Mouse (Mus musculus) forebrain, embryonic 14.5 days (tissue): Measurements from ENCODE around the gene Gm20388. TPM values are rescaled to one million over a fixed set of nuclear protein-coding genes. Genes with fewer than 3 reads are reported as not detected.
"Not testable (repeated sequence)": the region's sequence is repeated elsewhere in the genome, so short reads cannot be mapped to it uniquely, and the experiment has no call there.

Experiments used
- ATAC-seq: fragments of 200-750 bp; cut with Nextera tagmentation; 2 replicates; pipeline ENCODE4 v1.8.0; 2017; ENCODE audit warnings: mild to moderate bottlenecking, moderate library complexity
- DNase-seq: peaks from one replicate; pipeline ENCODE4 v3.0.0-alpha.2; 2015; ENCODE audit warnings: low spot score
- H3K27ac ChIP-seq: fragments of 300-500 bp; sonication (generic); 2 replicates; pipeline ENCODE4 v1.5.1; 2014; ENCODE audit warnings: low read depth, mild to moderate bottlenecking, control low read depth, low read length, moderate library complexity
- H3K27me3 ChIP-seq: fragments of 300-500 bp; sonication (generic); replicated peaks from 2 replicates; pipeline ENCODE4 v1.6.1; 2014; ENCODE audit warnings: low read length, control low read depth, mixed read lengths; ENCODE audit not compliant: control insufficient read depth, insufficient read depth
- H3K36me3 ChIP-seq: fragments of 300-500 bp; sonication (generic); 2 replicates; pipeline ENCODE4 v1.6.1; 2014; ENCODE audit warnings: low read length, control low read depth; ENCODE audit not compliant: control insufficient read depth, insufficient read depth
- H3K4me1 ChIP-seq: fragments of 300-500 bp; sonication (generic); 2 replicates; pipeline ENCODE4 v1.6.1; 2014; ENCODE audit warnings: antibody characterized with exemption, low read length, control low read depth; ENCODE audit not compliant: control insufficient read depth, insufficient read depth
- H3K4me2 ChIP-seq: fragments of 300-500 bp; sonication (generic); 2 replicates; pipeline ENCODE4 v1.6.1; 2014; ENCODE audit warnings: mild to moderate bottlenecking, control low read depth, low read length
- H3K4me3 ChIP-seq: fragments of 300-500 bp; sonication (generic); 2 replicates; pipeline ENCODE4 v1.5.1; 2014; ENCODE audit warnings: low read depth, low read length, control low read depth
- H3K9ac ChIP-seq: fragments of 300-500 bp; sonication (generic); 2 replicates; pipeline ENCODE4 v1.6.1; 2014; ENCODE audit warnings: mild to moderate bottlenecking, low read length, control low read depth, moderate library complexity
- H3K9me3 ChIP-seq: fragments of 300-500 bp; sonication (generic); replicated peaks from 2 replicates; pipeline ENCODE4 v1.6.1; 2016; ENCODE audit warnings: low read length, control low read depth, mixed read lengths; ENCODE audit not compliant: control insufficient read depth
- WGBS: fragments of 180-500 bp; shearing (Covaris S2); extraction: QIAGEN DNeasy Blood & Tissue Kit; methylation state at CpG from one replicate; pipeline ENCODE4 v1.1.7; 2014; 5-methylcytosine and 5-hydroxymethylcytosine counted together
- polyA plus RNA-seq: library from polyadenylated mRNA; unstranded; fragments of >200 nt; fragmentation: Nextera tagmentation; extraction: Ambion mirVana; gene quantifications from 2 replicates; pipeline ENCODE4 v1.2.1, GENCODE M21; 2014

The Gm20388 gene
- polyA plus RNA-seq, 1 experiment from 2014 or later, result 7.4 TPM

DNA sequence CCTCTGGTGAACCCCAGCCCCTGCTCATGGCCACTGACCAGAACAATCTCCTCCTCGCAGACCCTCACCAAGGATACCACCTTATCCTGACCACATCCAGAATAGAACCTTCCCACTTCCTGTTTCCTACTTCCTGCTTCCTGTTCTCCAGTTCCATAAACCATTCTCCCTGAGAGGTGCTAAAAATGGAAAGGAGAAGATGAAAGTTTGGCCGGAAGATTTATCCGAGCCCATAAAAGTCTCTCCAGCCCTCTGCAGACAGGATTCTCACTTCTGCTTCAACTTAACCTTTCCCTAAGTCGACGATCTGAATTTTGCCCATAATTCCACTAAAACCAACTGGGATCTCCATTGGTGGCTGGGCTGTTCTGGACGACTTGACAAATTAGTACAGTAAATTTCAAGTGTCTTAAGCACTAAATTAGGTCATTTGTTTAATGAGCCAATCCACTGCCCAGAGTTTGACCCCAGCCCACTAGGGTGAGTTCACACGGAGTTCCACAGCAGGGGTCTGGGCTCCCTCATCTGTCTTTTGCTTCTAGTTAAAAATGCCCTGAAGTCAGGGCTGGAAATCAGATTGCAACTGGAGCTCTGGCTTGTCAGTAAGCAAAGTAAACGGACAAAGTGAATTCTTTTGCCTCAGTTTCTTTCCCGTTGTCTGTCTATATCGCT lies 1391.5 kb downstream of the Gm20388 start:
- no peak overlapping the region for H3K4me3 ChIP-seq
- H3K27me3 ChIP-seq, result no peaks in the 10 kb centered on the region
- peaks cover 5% of the 10 kb centered on the region for H3K4me1 ChIP-seq
- no peak overlapping the region for H3K27ac ChIP-seq
- ATAC-seq (no peak), DNase-seq (no peak)
- 0 out of 2 replicates have a peak overlapping the region, but pooled peaks have one; percentile 37 for H3K4me2 ChIP-seq
- 82% methylated on average over 10 of the region's 10 CpGs for WGBS
- H3K9me3 ChIP-seq, result no peaks in the 10 kb centered on the region
- H3K36me3 ChIP-seq, result no peaks in the 10 kb centered on the region
- H3K9ac ChIP-seq, result no peak overlapping the region

DNA sequence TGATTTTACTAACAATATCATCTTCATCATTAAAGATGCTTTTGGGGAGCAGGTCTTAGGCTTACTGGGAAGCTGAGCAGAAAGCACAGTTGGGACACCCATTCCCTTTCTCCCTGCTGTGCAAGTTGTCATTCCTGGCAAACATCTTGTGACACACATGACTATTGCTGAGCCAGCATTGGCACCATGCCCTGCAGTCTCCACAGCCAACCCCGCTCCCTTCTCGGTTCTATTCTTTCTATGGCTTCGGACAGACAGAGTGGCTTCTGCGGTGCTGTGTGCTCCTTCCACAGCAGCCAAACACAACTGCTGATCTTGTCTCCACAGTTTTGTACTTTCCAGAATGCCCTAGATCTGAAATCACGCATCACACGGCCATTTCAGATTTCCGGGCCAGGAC lies 1397.1 kb downstream of the Gm20388 start:
- 64% methylated on average over 7 of the region's 7 CpGs for WGBS
- Histone ChIP-seq H3K36me3 (no peaks in the 10 kb centered on the region), H3K9ac (no peak overlapping the region), H3K4me1 (peaks cover 3% of the 10 kb centered on the region; the same call in 1 of the 2 replicates), H3K27ac (no peak overlapping the region), H3K9me3 (no peaks in the 10 kb centered on the region), H3K27me3 (no peaks in the 10 kb centered on the region), H3K4me3 (no peak overlapping the region), H3K4me2 (no peak overlapping the region)
- ATAC-seq (peak; percentile 29; the same call in 1 of the 2 replicates), DNase-seq (peak; percentile 80)

DNA sequence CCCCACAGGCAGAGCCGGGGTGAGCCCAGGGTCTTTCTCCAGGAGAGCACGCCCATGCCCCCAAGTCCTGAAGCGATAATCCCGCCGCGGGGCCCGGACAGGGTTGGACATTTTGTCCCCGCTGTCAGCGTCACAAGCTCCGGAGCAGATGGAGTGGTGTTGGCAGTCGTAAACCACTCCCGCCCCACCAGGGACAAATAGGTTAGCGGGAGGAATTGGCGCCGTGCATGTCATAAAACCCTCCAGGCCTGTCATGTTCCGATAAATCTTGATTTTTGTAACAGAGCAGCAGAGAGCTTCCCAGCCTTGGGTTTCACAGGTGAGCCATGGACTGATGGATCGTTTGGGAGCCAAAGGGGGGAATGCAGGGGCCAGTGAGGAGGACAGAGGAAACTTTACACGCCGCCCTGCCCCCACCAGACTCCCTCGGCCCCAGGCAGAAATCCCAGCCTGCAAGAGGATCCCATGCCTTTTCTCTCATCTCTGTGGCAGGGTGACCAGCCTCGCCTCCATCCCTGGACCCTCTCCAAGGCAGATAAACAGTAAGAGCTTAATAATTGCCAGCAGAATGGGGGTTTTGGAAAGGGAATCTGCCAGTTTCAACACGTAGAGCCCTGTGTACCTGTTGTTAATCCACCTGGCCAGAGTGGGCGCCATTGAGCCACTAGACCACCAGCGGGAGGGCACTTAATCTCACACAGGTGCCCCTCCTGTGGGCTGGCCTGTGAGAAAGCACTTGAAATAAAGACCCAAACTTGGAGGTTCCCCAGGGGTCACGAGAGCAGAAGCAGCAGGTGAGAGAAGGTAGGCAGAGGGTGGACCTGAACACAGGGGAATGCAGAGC lies 1400.6 kb downstream of the Gm20388 start:
- DNase-seq (peak; percentile 33), ATAC-seq (no peak)
- Histone ChIP-seq H3K9ac (peak overlapping the region; percentile 37; the same call in 1 of the 2 replicates), H3K4me3 (no peak overlapping the region), H3K27ac (0 out of 2 replicates have a peak overlapping the region, but pooled peaks have one; percentile 5), H3K27me3 (no peaks in the 10 kb centered on the region), H3K4me1 (peaks cover 3% of the 10 kb centered on the region; the same call in 1 of the 2 replicates), H3K4me2 (peak overlapping the region; percentile 16; the same call in 1 of the 2 replicates), H3K36me3 (no peaks in the 10 kb centered on the region), H3K9me3 (no peaks in the 10 kb centered on the region)
- 34% methylated on average over 25 of the region's 25 CpGs for WGBS

DNA sequence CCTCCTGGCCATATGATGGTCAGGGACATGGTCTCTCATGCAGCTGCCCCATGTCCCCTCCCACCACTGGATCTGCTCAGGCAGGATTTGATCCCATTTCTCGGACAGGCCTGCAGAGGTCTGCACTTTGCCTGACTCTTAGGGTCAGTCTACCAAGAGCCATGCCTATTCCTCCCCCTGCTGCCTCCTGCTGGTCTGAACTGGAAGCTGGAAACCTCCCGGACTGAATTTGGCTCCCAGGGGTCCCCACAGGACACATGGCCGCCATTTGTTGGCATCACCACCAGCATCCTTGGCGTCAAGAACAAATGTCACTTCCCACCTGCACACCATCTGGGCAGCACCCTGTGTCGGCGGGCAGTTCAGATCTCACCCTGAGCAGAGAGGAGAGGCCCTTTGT lies 1402.8 kb downstream of the Gm20388 start:
- Histone ChIP-seq H3K27ac (no peak overlapping the region), H3K4me3 (no peak overlapping the region), H3K9me3 (no peaks in the 10 kb centered on the region), H3K4me1 (peaks cover 3% of the 10 kb centered on the region; the same call in 1 of the 2 replicates), H3K4me2 (no peak overlapping the region), H3K36me3 (no peaks in the 10 kb centered on the region), H3K27me3 (no peaks in the 10 kb centered on the region), H3K9ac (no peak overlapping the region)
- WGBS, result 64% methylated on average over 6 of the region's 6 CpGs
- ATAC-seq (no peak), DNase-seq (no peak)

DNA sequence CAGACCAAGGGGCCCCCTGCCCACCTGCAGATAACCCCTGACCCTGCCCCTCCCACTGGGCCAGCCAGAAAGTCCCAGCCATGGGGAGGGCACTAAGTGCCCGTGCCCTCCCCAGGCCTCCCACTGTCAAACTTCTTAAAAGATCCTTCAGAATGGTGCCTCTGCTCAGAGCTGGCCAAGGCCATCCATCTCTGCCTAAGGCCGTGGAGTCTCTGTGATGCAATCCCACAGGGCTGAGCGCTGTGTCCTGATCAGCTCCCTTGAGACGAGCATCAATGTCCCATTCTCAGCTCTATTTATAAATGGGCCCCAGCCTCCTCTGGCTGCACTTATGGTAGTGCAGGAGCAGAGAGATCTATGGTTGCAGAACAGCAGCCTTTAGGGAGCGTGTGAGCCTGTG lies 1403.4 kb downstream of the Gm20388 start:
- Histone ChIP-seq H3K9ac (no peak overlapping the region), H3K9me3 (no peaks in the 10 kb centered on the region), H3K4me2 (no peak overlapping the region), H3K4me1 (peaks cover 3% of the 10 kb centered on the region; the same call in 1 of the 2 replicates), H3K27me3 (no peaks in the 10 kb centered on the region), H3K36me3 (no peaks in the 10 kb centered on the region), H3K4me3 (no peak overlapping the region), H3K27ac (no peak overlapping the region)
- no peak for DNase-seq
- 75% methylated on average over 5 of the region's 5 CpGs for WGBS
- no peak for ATAC-seq

DNA sequence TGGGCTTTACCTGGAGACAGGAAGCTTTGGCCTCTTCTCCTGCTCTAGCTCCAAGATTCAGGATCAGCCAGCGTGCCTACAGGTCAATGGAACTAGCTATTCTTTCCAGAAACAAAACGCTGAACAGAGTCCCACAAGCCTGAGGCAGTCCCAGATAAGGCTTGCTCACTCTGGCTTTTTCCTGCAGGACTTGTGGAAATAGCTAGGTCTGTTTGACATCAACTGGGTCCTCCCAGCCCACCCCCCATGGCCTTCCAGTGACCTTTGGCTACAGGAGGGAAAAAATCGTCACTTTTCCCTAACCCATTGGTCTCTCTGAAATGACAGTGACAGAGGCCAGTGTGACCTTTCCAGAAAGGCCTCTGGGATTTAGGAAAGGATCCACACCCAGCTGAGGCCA lies 1404.9 kb downstream of the Gm20388 start:
- Histone ChIP-seq H3K4me2 (no peak overlapping the region), H3K27ac (no peak overlapping the region), H3K9me3 (no peaks in the 10 kb centered on the region), H3K27me3 (no peaks in the 10 kb centered on the region), H3K4me1 (peaks cover 3% of the 10 kb centered on the region; the same call in 1 of the 2 replicates), H3K4me3 (no peak overlapping the region), H3K36me3 (no peaks in the 10 kb centered on the region), H3K9ac (no peak overlapping the region)
- WGBS, result 76% methylated on average over 3 of the region's 3 CpGs
- ATAC-seq, result no peak
- no peak for DNase-seq

DNA sequence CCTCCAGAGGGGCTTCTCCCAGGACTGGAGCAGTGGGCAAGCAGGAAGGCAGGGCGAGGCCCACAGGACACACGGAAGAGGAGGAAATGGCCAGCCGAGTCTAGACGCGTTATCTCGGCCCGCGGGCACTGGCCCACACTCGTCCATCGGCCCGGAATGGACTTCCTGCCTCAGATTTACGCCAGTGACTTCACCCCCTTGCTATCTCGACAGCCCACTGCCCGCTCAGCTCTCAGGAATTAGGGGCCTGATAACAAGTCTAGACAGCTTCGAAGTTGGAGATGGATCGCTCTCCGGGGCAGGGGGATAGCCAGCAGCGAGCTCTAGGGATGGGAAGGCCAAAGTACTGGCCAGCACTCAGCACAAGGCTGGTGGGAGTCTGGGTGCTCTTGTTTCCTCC lies 1405.4 kb downstream of the Gm20388 start:
- Histone ChIP-seq H3K27ac (no peak overlapping the region), H3K4me2 (no peak overlapping the region), H3K9me3 (no peaks in the 10 kb centered on the region), H3K4me3 (no peak overlapping the region), H3K36me3 (no peaks in the 10 kb centered on the region), H3K4me1 (peaks cover under 1% of the 10 kb centered on the region; the same call in 1 of the 2 replicates), H3K9ac (no peak overlapping the region), H3K27me3 (no peaks in the 10 kb centered on the region)
- DNase-seq (no peak), ATAC-seq (no peak)
- 87% methylated on average over 18 of the region's 18 CpGs for WGBS

DNA sequence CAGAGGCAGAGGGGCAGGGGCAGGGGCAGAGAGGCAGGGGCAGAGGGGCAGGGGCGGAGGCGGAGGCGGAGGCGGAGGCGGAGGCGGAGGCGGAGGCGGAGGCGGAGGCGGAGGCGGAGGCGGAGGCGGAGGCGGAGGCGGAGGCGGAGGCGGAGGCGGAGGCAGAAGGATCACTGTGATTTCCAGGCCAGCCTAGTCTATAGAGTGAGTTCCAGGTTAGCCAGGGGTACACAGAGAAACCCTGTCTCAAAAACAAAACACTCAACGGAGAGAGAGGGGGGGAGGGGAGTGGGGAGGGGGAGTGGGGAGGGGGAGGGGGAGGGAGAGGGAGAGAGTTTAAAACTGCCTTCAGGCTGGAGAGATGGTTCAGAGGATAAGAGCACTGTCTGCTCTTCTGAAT lies 1408.1 kb downstream of the Gm20388 start:
- not testable (repeated sequence) for H3K4me3 ChIP-seq, DNase-seq, H3K27ac ChIP-seq, ATAC-seq, H3K9me3 ChIP-seq, H3K27me3 ChIP-seq, H3K4me2 ChIP-seq, H3K9ac ChIP-seq, H3K4me1 ChIP-seq, H3K36me3 ChIP-seq
- 20% methylated on average over 1 of the region's 19 CpGs for WGBS

DNA sequence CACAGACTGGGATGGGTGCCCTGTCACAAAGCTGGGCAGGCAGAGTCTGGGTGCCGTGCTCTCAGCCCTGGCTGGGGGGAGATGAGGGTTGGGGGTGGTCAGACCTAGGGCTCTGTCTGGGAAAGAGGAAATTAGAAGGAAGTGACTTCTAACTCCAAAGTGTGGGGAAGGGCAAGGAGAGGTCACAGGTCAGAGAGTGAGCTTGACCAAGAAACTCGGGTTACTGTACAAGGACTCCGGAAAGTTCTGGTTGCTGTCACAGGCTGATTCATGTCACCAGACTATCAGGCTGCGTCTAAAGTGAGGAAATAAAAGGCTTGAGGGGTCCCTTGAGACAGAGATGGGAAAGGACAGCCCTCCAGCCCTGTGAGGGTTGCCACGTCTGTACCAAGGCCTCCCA lies 1408.8 kb downstream of the Gm20388 start:
- DNase-seq (no peak), ATAC-seq (no peak)
- H3K4me2 ChIP-seq, result no peak overlapping the region
- whole genome bisulfite sequencing, result 79% methylated on average over 5 of the region's 5 CpGs
- H3K27ac ChIP-seq, result no peak overlapping the region
- H3K27me3 ChIP-seq, result no peaks in the 10 kb centered on the region
- H3K9ac ChIP-seq, result no peak overlapping the region
- H3K9me3 ChIP-seq, result no peaks in the 10 kb centered on the region
- H3K4me3 ChIP-seq, result no peak overlapping the region
- H3K4me1 ChIP-seq, result no peaks in the 10 kb centered on the region
- H3K36me3 ChIP-seq, result no peaks in the 10 kb centered on the region
